Mouse (Mus musculus) frontal cortex, postnatal 36 days (tissue): ENCODE measurements at regions not wholly inside any gene's neighbourhood (a gene's known extent, or its start where the extent isn't known, plus 50 kb on each side); places are given as distances from the start of the nearest gene placed in this dataset.
A peak's percentile ranks its signal among the peaks of the same experiment; 100 is the strongest.
"Not testable (repeated sequence)": the region's sequence is repeated elsewhere in the genome, so short reads cannot be mapped to it uniquely, and the experiment has no call there.

Experiments used
- DNase-seq, 2 experiments: peaks; one replicate each; pipeline ENCODE4 v3.0.0; 2022; ENCODE audit warnings: low spot score in 2 of 2

DNA sequence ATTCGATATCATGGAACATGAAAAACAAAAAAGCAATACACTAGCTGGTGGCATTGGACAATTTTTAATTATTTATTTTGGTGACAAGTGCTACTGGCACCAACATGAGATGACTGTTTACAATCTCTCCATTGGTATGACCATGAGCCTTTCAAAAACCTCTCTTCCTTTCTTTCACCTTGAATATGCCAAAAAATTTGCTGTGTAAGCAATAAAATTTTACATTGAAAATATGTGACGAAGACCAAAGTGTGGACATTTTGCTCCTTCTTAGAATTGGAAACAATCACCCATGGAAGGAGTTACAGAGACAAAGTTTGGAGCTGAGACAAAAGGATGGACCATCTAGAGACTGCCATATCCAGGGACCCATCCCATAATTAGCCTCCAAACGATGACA, 83.4 kb upstream of the Gm49339 start:
- not testable (repeated sequence) for DNase-seq

GRCm38 (mm10) chr10:51405141-51405540, 75.3 kb upstream of the Gm49339 start:
- peak; percentile 51 to 76 for DNase-seq

- DNase-seq, result no peak
Observed at GRCm38 (mm10) chr10:51412795-51413194, 67.6 kb upstream of the Gm49339 start.

DNA sequence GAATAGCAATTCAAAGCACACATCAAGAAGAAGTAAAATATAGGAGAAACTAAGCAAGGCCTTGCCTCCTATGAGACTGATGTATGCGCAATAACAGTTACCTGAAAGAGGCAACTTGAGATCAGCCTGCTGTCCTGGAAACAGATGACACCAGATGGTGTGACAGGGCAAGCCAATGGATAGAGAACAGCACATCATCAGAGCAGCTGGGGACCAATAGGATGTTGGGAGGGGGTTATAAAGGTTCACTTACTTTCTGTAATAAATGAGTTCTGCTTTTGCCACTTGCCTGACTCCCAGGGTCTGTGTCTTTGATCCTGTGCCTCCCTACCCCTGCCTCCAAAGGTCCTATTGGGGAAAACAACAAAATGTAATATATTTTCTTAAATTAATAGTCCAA, 65.9 kb upstream of the Gm49339 start:
- no peak for DNase-seq

- DNase-seq, result no peak
Observed at GRCm38 (mm10) chr10:51416723-51417122, 63.7 kb upstream of the Gm49339 start.

DNA sequence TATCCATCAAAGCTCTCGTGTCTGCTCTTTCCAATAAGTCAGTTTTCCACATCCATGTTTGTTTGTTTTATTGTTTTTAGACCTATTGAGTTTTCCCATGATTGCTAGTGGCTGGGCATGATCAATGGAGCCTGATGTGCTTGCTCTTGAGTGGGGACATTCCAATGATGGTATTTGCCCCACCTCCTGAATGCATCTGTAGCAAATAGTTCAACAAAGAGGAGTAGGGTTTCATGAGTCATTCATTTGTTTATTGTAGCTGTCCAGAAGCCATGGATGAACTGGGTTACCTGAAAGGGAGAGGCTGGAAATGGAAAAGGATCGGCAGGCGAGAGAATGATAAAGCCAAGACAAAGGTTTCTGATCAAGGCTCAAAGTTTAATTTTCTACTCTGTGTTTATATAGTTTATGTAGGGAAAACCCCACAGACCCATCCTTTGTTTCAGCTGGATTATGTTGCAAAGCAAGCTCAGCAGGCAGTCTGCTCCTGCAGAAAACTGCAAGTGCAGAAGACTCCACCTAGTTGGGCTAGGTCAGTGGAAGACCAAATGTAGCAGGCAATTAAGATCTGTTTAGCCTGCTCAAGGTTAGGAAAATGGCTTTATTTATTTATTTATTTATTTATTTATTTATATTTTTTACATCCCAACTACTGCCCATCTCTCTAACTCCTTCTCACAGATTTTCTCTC, 63.0 kb upstream of the Gm49339 start:
- DNase-seq, result no peak

DNA sequence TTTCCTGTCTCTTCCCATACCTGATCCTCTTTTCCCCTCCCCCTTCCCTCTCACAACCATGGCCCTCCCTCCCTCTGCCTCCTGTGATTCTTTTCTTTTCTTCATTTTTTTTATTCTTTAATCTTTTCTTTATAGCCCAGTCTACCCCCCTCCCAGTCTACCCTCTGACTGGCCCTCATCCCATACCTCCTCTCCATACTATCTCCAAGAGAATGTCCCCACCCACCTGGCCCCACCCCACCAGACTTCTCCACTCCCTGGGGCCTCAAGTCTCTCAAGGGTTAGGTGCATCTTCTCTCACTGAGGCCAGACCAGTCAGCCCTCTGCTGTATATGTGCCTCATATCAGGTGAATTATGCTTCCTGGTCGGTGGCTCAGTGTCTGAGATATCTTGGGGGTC, 61.9 kb upstream of the Gm49339 start:
- DNase-seq, result no peak

DNA sequence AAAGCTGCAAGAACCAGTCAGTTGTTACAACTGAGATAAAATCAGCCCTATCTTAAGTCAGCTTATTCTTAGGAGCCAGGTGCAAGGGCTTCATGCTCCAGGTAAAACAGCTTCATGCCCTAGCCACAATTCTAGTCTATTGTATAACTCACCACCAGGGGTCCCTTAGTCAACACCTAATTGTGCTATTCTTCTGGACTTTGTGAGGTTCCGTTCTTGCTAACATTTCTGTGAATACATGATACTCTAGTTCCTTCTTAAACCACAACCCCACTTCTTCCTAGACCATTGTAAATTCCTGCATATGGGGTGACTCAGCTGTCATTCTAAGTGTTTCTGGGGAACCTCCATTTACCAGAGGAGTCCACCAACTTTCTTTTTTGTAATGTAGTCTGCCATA, 57.9 kb upstream of the Gm49339 start:
- no peak for DNase-seq
